Comparison of ENCODE assay signal across 30 mouse cellular contexts in the genomic region with DNA sequence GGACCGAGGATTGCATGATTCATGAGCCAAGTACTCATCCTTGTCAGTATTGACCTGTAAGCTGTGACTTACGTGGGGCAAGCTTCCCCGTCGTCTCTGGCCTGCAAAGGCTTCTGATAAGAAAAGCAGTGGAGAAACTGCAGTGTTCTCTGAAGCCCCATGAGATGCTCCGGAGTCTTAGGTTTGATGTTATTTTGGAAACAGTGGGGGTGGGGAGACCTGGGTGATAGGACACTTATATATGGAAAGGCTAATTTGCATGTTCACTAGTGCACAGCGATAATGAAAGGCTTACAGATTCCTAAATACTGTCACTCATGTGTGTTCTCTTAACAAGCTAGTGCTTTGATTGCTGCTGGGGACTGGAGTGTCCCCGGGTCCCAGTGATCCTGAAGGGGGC. TPM values are rescaled to one million over a fixed set of nuclear protein-coding genes. Genes with fewer than 3 reads are reported as not detected.
DNase-seq lines count a peak whose midpoint lies in the region; ATAC-seq and TF ChIP-seq lines count a peak whose summit lies in the region.
"Had no signal": no experiment of that assay in that cellular context is flagged by ENCODE, and none has a peak within 500 bp of the region (broad histone marks: within the 10 kb centered on the region; RNA-seq: fewer than 3 reads in every experiment).

No protein-coding gene starts in this region.

- TF ChIP-seq CTCF in heart, postnatal 0 days (IDR thresholded peaks at IDR 0.05; ENCODE audit: low read depth), result no peak
- TF ChIP-seq CTCF in olfactory bulb, adult 2 months (IDR thresholded peaks at IDR 0.05; ENCODE audit: insufficient read depth, low read depth, low read length), result no peak

- TF ChIP-seq POLR2A in olfactory bulb, adult 2 months (IDR thresholded peaks at IDR 0.05; ENCODE audit: insufficient read depth, low read depth, low read length), result no peak

- WGBS in forebrain, embryonic 11.5 days, result 66% methylated on average over 7 of the region's 7 CpGs
- WGBS in forebrain, embryonic 15.5 days, result 38% methylated on average over 7 of the region's 7 CpGs
- WGBS in heart, embryonic 11.5 days (ENCODE audit: insufficient replicate concordance), result 25% methylated on average over 7 of the region's 7 CpGs
- WGBS in heart, postnatal 0 days, result 18% methylated on average over 7 of the region's 7 CpGs
- 28% methylated on average over 7 of the region's 7 CpGs for WGBS in olfactory bulb, adult 2 months

- H3K4me2 ChIP-seq in forebrain, embryonic 11.5 days (ENCODE audit: low read depth, low read length, severe bottlenecking), result no peak overlapping the region
- no peak overlapping the region for H3K4me2 ChIP-seq in forebrain, embryonic 15.5 days (replicated peaks)
- H3K4me2 ChIP-seq in heart, embryonic 11.5 days, result no peak overlapping the region
- H3K4me2 ChIP-seq in heart, postnatal 0 days (ENCODE audit: low read depth, low read length), result no peak overlapping the region
- H3K4me2 ChIP-seq: kidney, embryonic 15.5 days; liver, embryonic 13.5 days; neural tube, embryonic 15.5 days; stomach, embryonic 15.5 days had no signal

- H3K4me3 ChIP-seq in forebrain, embryonic 11.5 days (ENCODE audit: low read depth, low read length), result no peak overlapping the region
- no peak overlapping the region for H3K4me3 ChIP-seq in forebrain, embryonic 15.5 days
- no peak overlapping the region for H3K4me3 ChIP-seq in heart, embryonic 11.5 days (ENCODE audit: low read depth, low read length)
- H3K4me3 ChIP-seq in heart, postnatal 0 days (ENCODE audit: low read depth, low read length), result no peak overlapping the region
- H3K4me3 ChIP-seq in olfactory bulb, adult 2 months (ENCODE audit: insufficient read depth, low read depth, low read length), result no peak overlapping the region
- H3K4me3 ChIP-seq: kidney, embryonic 15.5 days; liver, embryonic 13.5 days; neural tube, embryonic 15.5 days; stomach, embryonic 15.5 days had no signal

- ATAC-seq in forebrain, embryonic 11.5 days (replicated peaks; ENCODE audit: low FRiP score), result no peak
- ATAC-seq in forebrain, embryonic 15.5 days (replicated peaks), result no peak
- ATAC-seq in heart, embryonic 11.5 days (replicated peaks; ENCODE audit: insufficient number of reproducible peaks, low FRiP score, low TSS enrichment), result no peak
- no peak for ATAC-seq in heart, postnatal 0 days (ENCODE audit: insufficient read depth, low read depth)
- ATAC-seq: CD4-positive, CD25-positive, alpha-beta regulatory T cell, adult 4 months; forebrain, embryonic 16.5 days; hindbrain, embryonic 16.5 days; lung, postnatal 0 days had no signal

- H3K36me3 ChIP-seq in forebrain, embryonic 11.5 days (ENCODE audit: control insufficient read depth, insufficient read depth, low read length), result no peaks in the 10 kb centered on the region
- no peaks in the 10 kb centered on the region for H3K36me3 ChIP-seq in forebrain, embryonic 15.5 days
- H3K36me3 ChIP-seq in heart, embryonic 11.5 days (ENCODE audit: control insufficient read depth, insufficient read depth, low read length), result no peaks in the 10 kb centered on the region
- no peaks in the 10 kb centered on the region for H3K36me3 ChIP-seq in heart, postnatal 0 days (replicated peaks; ENCODE audit: control insufficient read depth, insufficient read depth, low read length)
- H3K36me3 ChIP-seq: kidney, embryonic 15.5 days; liver, embryonic 13.5 days; neural tube, embryonic 15.5 days; stomach, embryonic 15.5 days had no signal

- TF ChIP-seq EP300 in heart, postnatal 0 days (IDR thresholded peaks at IDR 0.05; ENCODE audit: low read depth), result no peak

- peak; percentile 40 for DNase-seq in forebrain, embryonic 11.5 days (ENCODE audit: low spot score)
- no peak for DNase-seq in heart, postnatal 10 days
- DNase-seq in heart, postnatal 0 days (ENCODE audit: low spot score), result no peak
- DNase-seq in heart, adult 8-10 months (ENCODE audit: low spot score), result no peak
- DNase-seq: adrenal gland, adult 8-10 months; cerebellum, adult 11 months; cerebellum, adult 9-10 months; cerebellum, postnatal 36 days; gastrocnemius, postnatal 10 days; kidney, adult 18-20 months; kidney, postnatal 36 days; layer of hippocampus, postnatal 36 days; left cerebral cortex, postnatal 4 days; liver, embryonic 13.5 days; lung, adult 18-20 months; lung, postnatal 4 days; midbrain, embryonic 14.5 days; right cerebral cortex, postnatal 25 days had no signal

- intact Hi-C loops in heart, postnatal 10 days (cut with DNase I), result no loop called here

- no peak overlapping the region for H3K27ac ChIP-seq in forebrain, embryonic 11.5 days (ENCODE audit: low read depth, low read length)
- no peak overlapping the region for H3K27ac ChIP-seq in forebrain, embryonic 15.5 days (replicated peaks)
- H3K27ac ChIP-seq in heart, embryonic 11.5 days (ENCODE audit: low read depth, low read length), result peak overlapping the region; percentile 17; the same call in 1 of the 2 replicates
- 0 out of 2 replicates have a peak overlapping the region, but pooled peaks have one; percentile 8 for H3K27ac ChIP-seq in heart, postnatal 0 days (ENCODE audit: low read depth)
- peak overlapping the region; percentile 42 for H3K27ac ChIP-seq in olfactory bulb, adult 2 months (ENCODE audit: insufficient read depth, low read depth, low read length)
- H3K27ac ChIP-seq: kidney, embryonic 15.5 days; liver, embryonic 13.5 days; neural tube, embryonic 15.5 days; stomach, embryonic 15.5 days had no signal

- no peaks in the 10 kb centered on the region for H3K27me3 ChIP-seq in forebrain, embryonic 11.5 days (ENCODE audit: control insufficient read depth, insufficient read depth, low read length)
- H3K27me3 ChIP-seq in forebrain, embryonic 15.5 days, result peaks cover 7% of the 10 kb centered on the region; the same call in 1 of the 2 replicates
- H3K27me3 ChIP-seq in heart, embryonic 11.5 days (ENCODE audit: control insufficient read depth, insufficient read depth, low read length), result no peaks in the 10 kb centered on the region
- H3K27me3 ChIP-seq in heart, postnatal 0 days (ENCODE audit: control insufficient read depth, insufficient read depth, low read length), result no peaks in the 10 kb centered on the region
- H3K27me3 ChIP-seq: kidney, embryonic 15.5 days; liver, embryonic 13.5 days; neural tube, embryonic 15.5 days; stomach, embryonic 15.5 days had no signal

- no peaks in the 10 kb centered on the region for H3K4me1 ChIP-seq in forebrain, embryonic 11.5 days (replicated peaks; ENCODE audit: control insufficient read depth, insufficient read depth, low read length)
- peaks cover 34% of the 10 kb centered on the region for H3K4me1 ChIP-seq in forebrain, embryonic 15.5 days
- peaks cover 23% of the 10 kb centered on the region for H3K4me1 ChIP-seq in heart, embryonic 11.5 days (ENCODE audit: control insufficient read depth, insufficient read depth, low read length)
- H3K4me1 ChIP-seq in heart, postnatal 0 days (ENCODE audit: control insufficient read depth, insufficient read depth), result peaks cover 30% of the 10 kb centered on the region
- H3K4me1 ChIP-seq in olfactory bulb, adult 2 months (ENCODE audit: control insufficient read depth, insufficient read depth, low read length), result peaks cover 40% of the 10 kb centered on the region
- H3K4me1 ChIP-seq: kidney, embryonic 15.5 days; liver, embryonic 13.5 days; stomach, embryonic 15.5 days had no signal

- H3K9ac ChIP-seq in forebrain, embryonic 11.5 days (ENCODE audit: low read length), result no peak overlapping the region
- no peak overlapping the region for H3K9ac ChIP-seq in forebrain, embryonic 15.5 days (replicated peaks)
- H3K9ac ChIP-seq in heart, embryonic 11.5 days (ENCODE audit: low read depth, low read length), result no peak overlapping the region
- no peak overlapping the region for H3K9ac ChIP-seq in heart, postnatal 0 days (replicated peaks; ENCODE audit: low read depth, low read length)
- H3K9ac ChIP-seq: kidney, embryonic 15.5 days; liver, embryonic 13.5 days; neural tube, embryonic 15.5 days; stomach, embryonic 15.5 days had no signal

- H3K9me3 ChIP-seq in forebrain, embryonic 11.5 days (ENCODE audit: control insufficient read depth, low read length), result no peaks in the 10 kb centered on the region
- H3K9me3 ChIP-seq in forebrain, embryonic 15.5 days, result no peaks in the 10 kb centered on the region
- H3K9me3 ChIP-seq in heart, embryonic 11.5 days (replicated peaks; ENCODE audit: control insufficient read depth, low read length), result no peaks in the 10 kb centered on the region
- H3K9me3 ChIP-seq in heart, postnatal 0 days (replicated peaks; ENCODE audit: control insufficient read depth, low read length), result no peaks in the 10 kb centered on the region
- H3K9me3 ChIP-seq: kidney, embryonic 15.5 days; liver, embryonic 13.5 days; neural tube, embryonic 15.5 days; stomach, embryonic 15.5 days had no signal

RNA-seq across cellular contexts. Expression of gene Wipf3, which starts 30.3 kb away (rescaled TPM):
- polyA plus RNA-seq in forebrain, embryonic 11.5 days (2014; fragmentation: Nextera tagmentation; extraction: Ambion mirVana), result 0.96 and 1.3 TPM in 2 replicates
- 3.6 and 4.6 TPM in 2 replicates for polyA plus RNA-seq in forebrain, embryonic 15.5 days (2015; fragmentation: Nextera tagmentation; extraction: Ambion mirVana)
- 3.5 and 3.8 TPM in 2 replicates for polyA plus RNA-seq in heart, embryonic 11.5 days (2014; fragmentation: Nextera tagmentation; extraction: Ambion mirVana)
- total RNA-seq in heart, postnatal 10 days (2021), result 10 to 100 TPM; 12.9 to 16.4 TPM
- 5.3 and 5.8 TPM in 2 replicates for total RNA-seq in heart, postnatal 0 days (2014; rRNA removed; ENCODE audit: low replicate concordance)
- 2.3 and 2.5 TPM in 2 replicates for polyA plus RNA-seq in heart, postnatal 0 days (2015; fragmentation: Nextera tagmentation; extraction: Ambion mirVana)
- total RNA-seq in heart, adult 8-10 months (2022), result 10 to 100 TPM; 28.5 to 45.5 (median 37.8) TPM
- not detected in 2 replicates for polyA plus RNA-seq in olfactory bulb, adult 2 months (2012; ENCODE audit: insufficient read depth, insufficient read length, low replicate concordance, missing spikeins)
- total RNA-seq: granulocyte monocyte progenitor cell, adult 5-6 weeks; megakaryocyte-erythroid progenitor cell, adult 5-6 weeks had no signal
- polyA plus RNA-seq: CD4-positive, CD25-positive, alpha-beta regulatory T cell, adult 4 months had no signal

Comparison
In these comparisons a context has a peak if more than half of its experiments do, and no peak if none do; other contexts are left out.
1. H3K27ac ChIP-seq: peak in heart, embryonic 11.5 days (single experiment), heart, postnatal 0 days (single experiment) and olfactory bulb, adult 2 months (single experiment); none in forebrain, embryonic 11.5 days (single experiment) and forebrain, embryonic 15.5 days (single experiment).